Mouse (Mus musculus): ENCODE measurements around the gene B4galt1. TPM values are rescaled to one million over a fixed set of nuclear protein-coding genes. Genes with fewer than 3 reads are reported as not detected.

B4galt1 gene
- polyA plus RNA-seq, 1 experiment from 2014 or later: 8.6 TPM

- no peak overlapping the region for H3K27ac ChIP-seq (replicated peaks)
- WGBS: 84% methylated on average over 5 of the region's 5 CpGs
- no peak overlapping the region for H3K4me3 ChIP-seq
- H3K4me1 ChIP-seq (replicated peaks): peaks cover 49% of the 10 kb centered on the region
- H3K27me3 ChIP-seq: no peaks in the 10 kb centered on the region
- H3K9ac ChIP-seq: no peak overlapping the region
- H3K4me2 ChIP-seq: peak overlapping the region; percentile 69
- no peaks in the 10 kb centered on the region for H3K36me3 ChIP-seq
- H3K9me3 ChIP-seq: no peaks in the 10 kb centered on the region
- no peak for ATAC-seq (ENCODE audit: low FRiP score, low read depth)
Measured at GRCm38 (mm10) chr4:40850582-40850981, 3.2 kb downstream of the B4galt1 start.

DNA sequence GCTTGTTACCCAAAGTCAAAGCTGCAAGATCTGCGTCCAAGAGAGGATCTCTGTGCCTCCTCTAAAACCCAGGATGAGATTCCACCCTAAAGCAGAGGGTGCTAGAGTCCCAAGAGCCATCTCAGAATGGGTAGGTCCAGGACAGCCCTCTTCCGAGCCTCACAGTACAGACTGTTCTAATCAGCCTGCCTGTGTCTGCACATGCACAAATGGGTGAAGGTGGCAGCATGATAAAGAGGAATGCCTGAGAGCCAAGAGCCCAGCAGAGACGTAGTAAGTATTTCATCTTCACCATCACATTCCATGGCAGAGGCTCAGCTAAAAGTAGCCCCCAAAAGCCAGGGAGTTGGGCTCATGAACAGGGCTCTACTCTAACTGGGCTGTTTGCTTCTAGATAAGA, 4.3 kb downstream of the B4galt1 start:
- Histone ChIP-seq H3K4me1 (replicated peaks) (peaks cover 49% of the 10 kb centered on the region), H3K4me3 (no peak overlapping the region), H3K9ac (no peak overlapping the region), H3K36me3 (no peaks in the 10 kb centered on the region), H3K4me2 (no peak overlapping the region), H3K27me3 (no peaks in the 10 kb centered on the region), H3K27ac (replicated peaks) (no peak overlapping the region), H3K9me3 (no peaks in the 10 kb centered on the region)
- no peak for ATAC-seq (ENCODE audit: low FRiP score, low read depth)
- WGBS: 92% methylated on average over 3 of the region's 3 CpGs

GRCm38 (mm10) chr4:40848246-40848645, 5.6 kb downstream of the B4galt1 start:
- Histone ChIP-seq H3K9me3 (no peaks in the 10 kb centered on the region), H3K4me3 (no peak overlapping the region), H3K9ac (no peak overlapping the region), H3K4me1 (replicated peaks) (peaks cover 56% of the 10 kb centered on the region), H3K36me3 (no peaks in the 10 kb centered on the region), H3K27me3 (no peaks in the 10 kb centered on the region), H3K27ac (replicated peaks) (no peak overlapping the region), H3K4me2 (no peak overlapping the region)
- ATAC-seq (ENCODE audit: low FRiP score, low read depth): no peak
- WGBS: 77% methylated on average over 8 of the region's 8 CpGs

DNA sequence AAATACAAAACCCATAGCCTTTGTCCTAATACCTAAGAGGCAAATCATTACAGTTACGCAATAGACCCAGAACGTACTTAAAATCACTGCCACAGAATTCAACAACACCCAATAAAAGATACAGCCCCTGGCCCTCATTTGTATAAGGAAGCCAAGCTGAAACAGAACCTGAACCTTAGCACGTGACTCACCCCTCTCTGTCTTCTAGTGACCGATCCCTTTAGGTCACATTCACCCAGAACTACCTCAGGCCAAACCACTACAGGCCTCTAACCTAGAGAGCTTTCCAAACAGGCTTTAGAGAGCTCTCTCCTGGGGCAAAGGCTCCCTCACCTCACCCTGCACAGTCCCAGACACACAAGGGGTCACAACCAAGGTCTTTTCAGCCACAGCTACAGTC, 6.6 kb downstream of the B4galt1 start:
- H3K4me2 ChIP-seq: no peak overlapping the region
- 92% methylated on average over 4 of the region's 4 CpGs for WGBS

DNA sequence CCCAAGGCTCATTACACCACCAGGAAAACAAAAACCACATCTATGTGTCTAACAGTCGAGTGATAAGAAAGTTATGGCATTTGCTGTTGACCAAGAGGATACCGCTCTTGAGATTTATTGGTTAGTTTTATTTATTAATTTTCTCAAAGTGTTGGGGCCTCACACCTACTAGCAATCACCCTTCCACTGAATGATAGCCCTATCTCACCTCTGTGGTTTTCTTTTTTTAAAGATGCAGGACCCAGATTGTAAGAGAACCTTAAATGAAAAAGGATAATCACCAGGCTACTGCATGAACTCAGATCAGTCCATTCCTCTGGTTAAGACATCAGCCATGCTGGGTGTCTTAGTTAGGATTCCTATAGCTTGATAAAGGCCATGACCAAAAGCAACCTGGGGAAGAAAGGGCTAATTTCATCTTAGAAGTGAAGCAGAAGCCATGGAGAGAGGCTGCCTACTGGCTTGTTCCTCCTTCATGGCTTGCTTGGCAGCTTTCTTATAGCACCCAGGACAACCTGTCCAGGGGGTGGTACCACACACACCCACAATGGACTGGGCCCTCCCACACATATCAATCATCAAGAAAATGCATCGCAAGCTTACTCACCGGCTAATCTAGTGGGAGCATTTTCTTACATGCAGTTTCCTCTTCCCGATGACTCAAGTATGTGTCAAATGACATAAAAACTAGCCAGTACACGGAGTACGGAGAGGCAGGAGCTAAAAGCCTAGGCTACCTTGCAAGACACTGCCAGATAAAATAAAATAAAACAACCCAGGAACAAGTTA, 7.5 kb downstream of the B4galt1 start:
- WGBS: 88% methylated on average over 7 of the region's 7 CpGs
- Histone ChIP-seq H3K4me2 (no peak overlapping the region), H3K9me3 (no peaks in the 10 kb centered on the region), H3K4me3 (no peak overlapping the region), H3K27ac (replicated peaks) (no peak overlapping the region), H3K9ac (no peak overlapping the region), H3K27me3 (no peaks in the 10 kb centered on the region), H3K4me1 (replicated peaks) (peaks cover 37% of the 10 kb centered on the region), H3K36me3 (no peaks in the 10 kb centered on the region)
- ATAC-seq (ENCODE audit: low FRiP score, low read depth): no peak

More for the DNA sequence above, 6.6 kb downstream of the B4galt1 start:
- Histone ChIP-seq H3K27me3 (no peaks in the 10 kb centered on the region), H3K9ac (no peak overlapping the region), H3K27ac (replicated peaks) (no peak overlapping the region), H3K4me3 (no peak overlapping the region), H3K36me3 (no peaks in the 10 kb centered on the region), H3K9me3 (no peaks in the 10 kb centered on the region), H3K4me1 (replicated peaks) (peaks cover 45% of the 10 kb centered on the region)
- no peak for ATAC-seq (ENCODE audit: low FRiP score, low read depth)

GRCm38 (mm10) chr4:40844811-40845751, 8.7 kb downstream of the B4galt1 start:
- no peak overlapping the region for H3K4me3 ChIP-seq
- 56% methylated on average over 12 of the region's 12 CpGs for WGBS
- peaks cover 26% of the 10 kb centered on the region for H3K4me1 ChIP-seq (replicated peaks)
- H3K9ac ChIP-seq: no peak overlapping the region
- peak overlapping the region; percentile 74 for H3K27ac ChIP-seq (replicated peaks)
- no peak for ATAC-seq (ENCODE audit: low FRiP score, low read depth)
- no peaks in the 10 kb centered on the region for H3K9me3 ChIP-seq
- no peak overlapping the region for H3K4me2 ChIP-seq
- no peaks in the 10 kb centered on the region for H3K36me3 ChIP-seq
- no peaks in the 10 kb centered on the region for H3K27me3 ChIP-seq

- H3K27me3 ChIP-seq: no peaks in the 10 kb centered on the region
- no peak overlapping the region for H3K4me2 ChIP-seq
- 12% methylated on average over 5 of the region's 5 CpGs for whole genome bisulfite sequencing
- H3K36me3 ChIP-seq: no peaks in the 10 kb centered on the region
- peak; percentile 79 for ATAC-seq (ENCODE audit: low FRiP score, low read depth)
- H3K27ac ChIP-seq (replicated peaks): peak overlapping the region; percentile 74
- H3K9me3 ChIP-seq: no peaks in the 10 kb centered on the region
- H3K4me3 ChIP-seq: no peak overlapping the region
- H3K4me1 ChIP-seq (replicated peaks): peaks cover 23% of the 10 kb centered on the region
- H3K9ac ChIP-seq: no peak overlapping the region
Measured at GRCm38 (mm10) chr4:40844251-40844721, 9.5 kb downstream of the B4galt1 start.

- Histone ChIP-seq H3K4me3 (no peak overlapping the region), H3K4me1 (replicated peaks) (peaks cover 18% of the 10 kb centered on the region; the same call in 1 of the 2 replicates), H3K27me3 (no peaks in the 10 kb centered on the region), H3K9me3 (no peaks in the 10 kb centered on the region), H3K9ac (no peak overlapping the region), H3K4me2 (no peak overlapping the region), H3K27ac (replicated peaks) (peak overlapping the region; percentile 74), H3K36me3 (no peaks in the 10 kb centered on the region)
- ATAC-seq (ENCODE audit: low FRiP score, low read depth): no peak
- 69% methylated on average over 8 of the region's 8 CpGs for WGBS
Measured at GRCm38 (mm10) chr4:40843726-40844125, 10.1 kb downstream of the B4galt1 start.

DNA sequence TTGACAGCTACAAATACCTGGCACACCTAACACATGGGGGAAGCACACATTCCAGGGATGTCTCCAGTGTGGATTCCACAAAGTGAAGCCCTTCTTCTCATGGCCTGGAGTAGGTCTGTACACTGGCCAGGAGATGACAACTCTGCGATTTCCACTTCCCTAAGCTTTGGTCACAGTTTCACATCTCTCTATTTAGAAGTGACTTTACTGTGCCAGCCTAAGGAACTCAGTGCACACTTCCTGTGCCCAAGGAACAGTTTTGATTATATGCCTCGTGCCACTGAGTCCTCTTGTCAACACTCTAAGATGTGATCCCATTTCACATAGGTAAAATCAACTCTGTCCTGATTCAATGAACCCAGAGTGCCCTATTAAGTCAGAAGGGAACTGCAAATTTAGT, 13.4 kb downstream of the B4galt1 start:
- 87% methylated on average over 2 of the region's 2 CpGs for WGBS
- Histone ChIP-seq H3K9ac (no peak overlapping the region), H3K4me2 (no peak overlapping the region), H3K27ac (replicated peaks) (no peak overlapping the region), H3K27me3 (no peaks in the 10 kb centered on the region), H3K36me3 (no peaks in the 10 kb centered on the region), H3K4me1 (replicated peaks) (peaks cover 27% of the 10 kb centered on the region), H3K9me3 (no peaks in the 10 kb centered on the region), H3K4me3 (no peak overlapping the region)
- no peak for ATAC-seq (ENCODE audit: low FRiP score, low read depth)

- H3K36me3 ChIP-seq: no peaks in the 10 kb centered on the region
- no peak for ATAC-seq (ENCODE audit: low FRiP score, low read depth)
- no peak overlapping the region for H3K27ac ChIP-seq (replicated peaks)
- no peak overlapping the region for H3K4me2 ChIP-seq
- no peak overlapping the region for H3K9ac ChIP-seq
- no peaks in the 10 kb centered on the region for H3K27me3 ChIP-seq
- H3K4me1 ChIP-seq (replicated peaks): peaks cover 20% of the 10 kb centered on the region
- H3K9me3 ChIP-seq: no peaks in the 10 kb centered on the region
- no peak overlapping the region for H3K4me3 ChIP-seq
- 91% methylated on average over 12 of the region's 12 CpGs for WGBS
Measured at GRCm38 (mm10) chr4:40839251-40839650, 14.6 kb downstream of the B4galt1 start.

- no peak overlapping the region for H3K4me3 ChIP-seq
- H3K27me3 ChIP-seq: no peaks in the 10 kb centered on the region
- H3K9me3 ChIP-seq: no peaks in the 10 kb centered on the region
- no peaks in the 10 kb centered on the region for H3K36me3 ChIP-seq
- H3K4me2 ChIP-seq: no peak overlapping the region
- H3K27ac ChIP-seq (replicated peaks): no peak overlapping the region
- no peak; the same call in 1 of the 2 replicates for ATAC-seq (ENCODE audit: low FRiP score, low read depth)
- 53% methylated on average over 10 of the region's 10 CpGs for WGBS
- H3K9ac ChIP-seq: no peak overlapping the region
- H3K4me1 ChIP-seq (replicated peaks): peaks cover 11% of the 10 kb centered on the region
Measured at GRCm38 (mm10) chr4:40837451-40838285, 16.1 kb downstream of the B4galt1 start.

All from hindbrain, embryonic 15.5 days (tissue).